Mouse (Mus musculus): Measurements from ENCODE around the gene Metrn. TPM values are rescaled to one million over a fixed set of nuclear protein-coding genes. Genes with fewer than 3 reads are reported as not detected.

The Metrn gene
- total RNA-seq, 1 experiment: 46.1 TPM

DNA sequence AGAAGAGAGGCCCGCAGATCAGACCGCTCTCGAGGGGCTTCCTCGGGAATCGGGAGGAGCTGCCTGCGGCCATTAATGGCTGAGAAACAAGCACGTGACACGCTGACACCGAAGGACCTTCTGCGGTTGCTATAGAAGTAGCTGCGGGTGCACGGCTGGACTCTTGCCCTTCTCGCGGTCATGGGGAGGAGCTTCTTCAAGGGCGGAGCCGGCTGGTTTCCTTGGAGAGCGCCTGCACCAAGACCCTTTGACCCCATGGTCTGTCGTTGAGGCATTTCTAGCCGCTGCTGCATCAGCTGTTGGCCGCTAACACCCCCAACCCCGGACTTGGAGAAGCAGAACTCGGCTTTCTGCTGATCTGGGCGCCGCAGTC lies 36.3 kb upstream of the Metrn start, which contains the start of gene Stub1:
Gene Stub1 (minus strand): TSS at position 114 of the 373 bp plus-strand sequence.
- no peak for TF ChIP-seq ZNF384 (IDR thresholded peaks at IDR 0.05; ENCODE audit: low read depth, low read length)
- TF ChIP-seq MAFK (IDR thresholded peaks at IDR 0.05; ENCODE audit: insufficient read depth, low read depth, low read length): no peak
- no peak for TF ChIP-seq ZC3H11A (IDR thresholded peaks at IDR 0.05; ENCODE audit: borderline replicate concordance, low read depth, low read length)
- TF ChIP-seq HCFC1 (IDR thresholded peaks at IDR 0.05; ENCODE audit: borderline replicate concordance, insufficient read depth, low read length): no peak
- no peak for TF ChIP-seq CHD2 (IDR thresholded peaks at IDR 0.05; ENCODE audit: low read depth, low read length)
- in situ Hi-C loops (cut with MboI; ENCODE audit: low sequenced_read_pairs in 2 of 2, unreplicated experiment in 2 of 2): no loop called here
- peak within 1 kb of the TSS; percentile 86 for H3K27ac ChIP-seq (ENCODE audit: insufficient read depth, low read depth, low read length, poor library complexity, severe bottlenecking)
- H3K9ac ChIP-seq (ENCODE audit: insufficient read depth, low read depth, low read length, poor library complexity, severe bottlenecking): peak within 1 kb of the TSS; percentile 97
- H3K9me3 ChIP-seq (ENCODE audit: control insufficient read depth, insufficient read depth, low read depth, low read length): no peaks in the 10 kb centered on the region
- peaks cover 42% of the 10 kb centered on the region for H3K36me3 ChIP-seq (ENCODE audit: control insufficient read depth, insufficient read depth, low read length, poor library complexity, severe bottlenecking)
- peak within 1 kb of the TSS; percentile 96 to 97 for H3K4me3 ChIP-seq (ENCODE audit: insufficient read depth in 1 of 2, low read depth in 1 of 2, low read length in 2 of 2, poor library complexity in 1 of 2, severe bottlenecking in 1 of 2)
- peak; percentile 80 for DNase-seq (ENCODE audit: low read depth, low spot score)
- peaks cover 2 to 29% of the 10 kb centered on the region in 2 experiments; a peak in 1 of 4 replicates for H3K4me1 ChIP-seq (ENCODE audit: control insufficient read depth in 2 of 2, insufficient read depth in 2 of 2, low read length in 2 of 2, poor library complexity in 1 of 2)

DNA sequence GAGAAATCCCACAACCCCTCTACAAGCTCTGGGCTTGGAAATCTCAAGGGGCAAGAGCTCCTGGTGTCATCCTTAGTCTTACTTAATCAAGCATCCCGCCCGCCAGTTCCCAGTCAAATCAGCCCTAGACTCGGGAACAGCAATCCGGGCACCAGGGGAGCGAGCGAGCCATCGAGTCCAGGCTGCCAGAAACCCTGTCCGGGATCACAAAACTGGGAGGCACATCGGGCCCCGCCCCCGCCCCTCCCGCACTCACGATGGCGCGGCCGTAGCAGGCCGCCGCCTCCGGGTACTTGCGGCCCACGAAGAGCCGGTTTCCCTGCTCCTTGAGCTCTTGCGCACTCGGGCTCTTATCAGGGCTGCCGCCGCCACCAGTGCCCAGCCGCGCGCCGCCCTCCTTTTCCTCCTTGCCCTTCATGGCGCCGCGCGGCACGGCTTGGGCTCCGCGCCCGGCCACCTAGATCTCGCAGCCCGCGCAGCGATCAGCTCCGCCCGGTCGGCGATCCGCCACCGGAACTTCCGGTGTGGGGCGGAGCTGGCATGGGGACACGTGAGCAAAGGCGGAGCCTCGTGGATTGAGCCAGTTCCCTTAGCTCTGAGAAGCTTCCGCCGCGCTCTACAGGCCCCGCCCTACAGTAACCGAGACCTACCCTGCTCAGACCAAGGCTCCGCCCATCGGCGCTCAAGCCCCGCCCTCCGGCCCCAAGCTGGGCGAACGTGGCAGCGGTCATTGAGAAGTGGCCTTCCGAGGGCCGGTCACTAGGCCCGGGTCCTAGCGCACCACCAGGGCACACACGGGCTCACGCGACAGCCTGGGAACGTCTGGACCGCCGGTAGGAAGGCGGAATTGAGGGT lies 35.7 kb upstream of the Metrn start:
- Histone ChIP-seq H3K4me3 (ENCODE audit: insufficient read depth in 1 of 2, low read depth in 1 of 2, low read length in 2 of 2, poor library complexity in 1 of 2, severe bottlenecking in 1 of 2) (peak overlapping the region; percentile 96 to 97), H3K9ac (ENCODE audit: insufficient read depth, low read depth, low read length, poor library complexity, severe bottlenecking) (peak overlapping the region; percentile 97), H3K27ac (ENCODE audit: insufficient read depth, low read depth, low read length, poor library complexity, severe bottlenecking) (peak overlapping the region; percentile 86), H3K9me3 (ENCODE audit: control insufficient read depth, insufficient read depth, low read depth, low read length) (no peaks in the 10 kb centered on the region), H3K36me3 (ENCODE audit: control insufficient read depth, insufficient read depth, low read length, poor library complexity, severe bottlenecking) (peaks cover 43% of the 10 kb centered on the region), H3K4me1 (ENCODE audit: control insufficient read depth in 2 of 2, insufficient read depth in 2 of 2, low read length in 2 of 2, poor library complexity in 1 of 2) (peaks cover 2 to 32% of the 10 kb centered on the region in 2 experiments; a peak in 1 of 4 replicates)
- in situ Hi-C loops (cut with MboI; ENCODE audit: low sequenced_read_pairs in 2 of 2, unreplicated experiment in 2 of 2): no loop called here
- TF ChIP-seq ZNF384 (IDR thresholded peaks at IDR 0.05; ENCODE audit: low read depth, low read length) (no peak), HCFC1 (IDR thresholded peaks at IDR 0.05; ENCODE audit: borderline replicate concordance, insufficient read depth, low read length) (peak; percentile 71)
- peak; percentile 97 for DNase-seq (ENCODE audit: low read depth, low spot score)

DNA sequence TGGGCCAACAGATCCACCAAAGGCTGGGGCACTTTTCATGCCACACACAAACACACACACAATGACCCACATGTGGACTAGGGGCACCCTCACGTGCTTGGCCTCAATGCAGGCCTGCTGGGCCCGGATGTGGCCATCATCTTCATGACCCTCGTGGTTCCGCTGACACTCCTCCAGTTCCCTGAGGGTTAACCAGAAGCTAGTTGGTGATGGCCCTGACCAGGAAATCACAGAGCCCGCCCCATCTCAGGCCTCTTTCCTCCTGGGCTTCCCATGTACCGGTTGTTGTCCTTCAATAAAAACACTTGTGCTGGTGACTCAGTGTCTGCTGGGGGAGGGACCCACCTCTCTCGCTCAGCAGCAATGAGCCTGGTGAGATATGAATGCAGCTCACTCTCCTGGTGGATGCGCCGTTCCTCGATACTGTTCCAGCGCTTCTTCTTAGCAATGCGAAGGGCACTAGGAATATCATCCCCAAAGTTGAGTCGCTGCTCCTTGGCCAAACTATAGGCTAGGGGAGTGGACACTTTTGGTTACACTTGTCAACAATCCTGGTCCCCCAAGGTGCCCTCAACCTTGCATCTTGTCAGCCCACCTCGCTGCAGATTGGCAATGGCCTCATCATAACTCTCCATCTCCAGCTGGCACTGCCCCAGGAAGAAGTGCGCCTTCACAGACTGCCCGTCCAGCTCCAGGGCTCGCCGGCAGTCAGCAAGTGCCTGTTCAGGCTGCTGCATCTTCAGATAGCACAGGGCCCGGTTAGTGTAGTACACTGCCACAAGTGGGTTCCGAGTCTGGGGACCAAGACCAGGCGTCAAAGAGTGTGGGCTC lies 34.7 kb upstream of the Metrn start:
- TF ChIP-seq CHD2 (IDR thresholded peaks at IDR 0.05; ENCODE audit: low read depth, low read length) (no peak), ZNF384 (IDR thresholded peaks at IDR 0.05; ENCODE audit: low read depth, low read length) (no peak)
- in situ Hi-C loops (cut with MboI; ENCODE audit: low sequenced_read_pairs in 2 of 2, unreplicated experiment in 2 of 2): no loop called here
- Histone ChIP-seq H3K36me3 (ENCODE audit: control insufficient read depth, insufficient read depth, low read length, poor library complexity, severe bottlenecking) (peaks cover 51% of the 10 kb centered on the region), H3K9me3 (ENCODE audit: control insufficient read depth, insufficient read depth, low read depth, low read length) (no peaks in the 10 kb centered on the region), H3K4me1 (ENCODE audit: control insufficient read depth in 2 of 2, insufficient read depth in 2 of 2, low read length in 2 of 2, poor library complexity in 1 of 2) (peaks cover 2 to 36% of the 10 kb centered on the region in 2 experiments; a peak in 1 of 4 replicates), H3K9ac (ENCODE audit: insufficient read depth, low read depth, low read length, poor library complexity, severe bottlenecking) (peak overlapping the region; percentile 97), H3K27ac (ENCODE audit: insufficient read depth, low read depth, low read length, poor library complexity, severe bottlenecking) (no peak overlapping the region), H3K4me3 (ENCODE audit: insufficient read depth in 1 of 2, low read depth in 1 of 2, low read length in 2 of 2, poor library complexity in 1 of 2, severe bottlenecking in 1 of 2) (peak overlapping the region; percentile 96 to 97)
- no peak for DNase-seq (ENCODE audit: low read depth, low spot score)

DNA sequence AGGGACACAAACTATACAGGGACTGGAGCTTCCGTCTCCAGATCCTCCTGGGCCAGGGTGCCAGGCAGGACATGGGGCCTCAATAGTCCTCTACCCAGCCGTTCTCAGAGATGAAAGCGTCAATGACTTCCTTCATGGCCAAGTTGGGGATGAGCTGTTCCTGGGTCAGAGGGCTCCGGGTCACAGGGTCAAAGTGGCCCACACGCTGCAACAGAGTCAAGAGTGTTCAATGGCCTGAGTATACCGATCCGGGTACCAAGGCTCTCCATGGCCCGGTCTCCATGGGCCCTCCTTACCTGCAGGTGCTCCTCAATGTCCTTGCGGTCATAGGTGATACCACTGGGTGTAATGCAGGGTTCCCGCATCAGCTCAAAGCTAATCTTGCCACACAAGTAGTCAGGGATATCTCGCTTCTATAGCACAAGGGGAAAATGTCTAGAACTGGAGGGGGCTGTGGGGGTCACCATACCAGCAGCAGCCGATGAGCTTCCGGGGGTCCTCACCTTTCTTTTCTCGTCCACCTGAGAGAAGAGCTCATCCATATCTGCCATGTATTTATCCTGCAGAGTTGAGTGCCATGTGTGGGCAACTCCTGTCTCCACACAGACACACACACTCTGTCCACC lies 34.0 kb upstream of the Metrn start:
- Histone ChIP-seq H3K9me3 (ENCODE audit: control insufficient read depth, insufficient read depth, low read depth, low read length) (no peaks in the 10 kb centered on the region), H3K36me3 (ENCODE audit: control insufficient read depth, insufficient read depth, low read length, poor library complexity, severe bottlenecking) (peaks cover 55% of the 10 kb centered on the region), H3K4me1 (ENCODE audit: control insufficient read depth in 2 of 2, insufficient read depth in 2 of 2, low read length in 2 of 2, poor library complexity in 1 of 2) (peaks cover 2 to 31% of the 10 kb centered on the region in 2 experiments; a peak in 1 of 4 replicates), H3K4me3 (ENCODE audit: insufficient read depth in 1 of 2, low read depth in 1 of 2, low read length in 2 of 2, poor library complexity in 1 of 2, severe bottlenecking in 1 of 2) (no peak overlapping the region), H3K27ac (ENCODE audit: insufficient read depth, low read depth, low read length, poor library complexity, severe bottlenecking) (no peak overlapping the region), H3K9ac (ENCODE audit: insufficient read depth, low read depth, low read length, poor library complexity, severe bottlenecking) (no peak overlapping the region)
- no peak for DNase-seq (ENCODE audit: low read depth, low spot score)
- TF ChIP-seq CHD2 (IDR thresholded peaks at IDR 0.05; ENCODE audit: low read depth, low read length) (no peak), ZC3H11A (IDR thresholded peaks at IDR 0.05; ENCODE audit: borderline replicate concordance, low read depth, low read length) (no peak), HCFC1 (IDR thresholded peaks at IDR 0.05; ENCODE audit: borderline replicate concordance, insufficient read depth, low read length) (no peak), MAFK (IDR thresholded peaks at IDR 0.05; ENCODE audit: insufficient read depth, low read depth, low read length) (no peak), ZNF384 (IDR thresholded peaks at IDR 0.05; ENCODE audit: low read depth, low read length) (no peak)
- in situ Hi-C loops (cut with MboI; ENCODE audit: low sequenced_read_pairs in 2 of 2, unreplicated experiment in 2 of 2): no loop called here

Measured in ES-E14 (cell line).